Mouse (Mus musculus) embryo, embryonic 9.5 days (tissue): ENCODE measurements at regions not wholly inside any gene's neighbourhood (a gene's known extent, or its start where the extent isn't known, plus 50 kb on each side); places are given as distances from the start of the nearest gene placed in this dataset.
"Not testable (repeated sequence)": the region's sequence is repeated elsewhere in the genome, so short reads cannot be mapped to it uniquely, and the experiment has no call there.

Experiments used
- DNase-seq: peaks from one replicate; pipeline ENCODE4 v3.0.0-alpha.2; 2017; ENCODE audit errors: extremely low spot score

GRCm38 (mm10) chr5:97330074-97330473 lies 62.1 kb downstream of the Naa11 start:
- no peak for DNase-seq

DNA sequence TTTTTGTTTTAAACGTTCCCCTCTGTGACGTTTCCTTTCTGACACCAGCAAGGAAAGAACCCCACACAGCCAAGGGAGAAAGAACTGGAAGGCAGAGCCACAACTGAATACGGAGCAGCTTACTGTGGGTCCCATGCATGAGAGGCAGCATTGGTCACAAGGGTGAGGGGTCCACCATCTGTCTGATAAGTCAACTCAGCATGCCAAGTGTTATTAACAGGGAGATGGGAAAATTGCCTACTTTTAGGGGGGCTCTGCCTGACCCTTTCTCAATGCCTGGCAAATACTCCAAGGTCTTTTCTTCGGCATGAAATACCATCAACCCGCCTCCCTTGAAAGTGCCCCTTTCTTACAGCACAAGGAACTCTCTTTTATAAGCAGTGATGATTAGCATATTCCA lies 66.3 kb downstream of the Naa11 start:
- DNase-seq: no peak

GRCm38 (mm10) chr5:97323873-97324272 lies 68.3 kb downstream of the Naa11 start:
- DNase-seq: no peak

GRCm38 (mm10) chr5:97319816-97320487 lies 72.2 kb downstream of the Naa11 start:
- DNase-seq: no peak

DNA sequence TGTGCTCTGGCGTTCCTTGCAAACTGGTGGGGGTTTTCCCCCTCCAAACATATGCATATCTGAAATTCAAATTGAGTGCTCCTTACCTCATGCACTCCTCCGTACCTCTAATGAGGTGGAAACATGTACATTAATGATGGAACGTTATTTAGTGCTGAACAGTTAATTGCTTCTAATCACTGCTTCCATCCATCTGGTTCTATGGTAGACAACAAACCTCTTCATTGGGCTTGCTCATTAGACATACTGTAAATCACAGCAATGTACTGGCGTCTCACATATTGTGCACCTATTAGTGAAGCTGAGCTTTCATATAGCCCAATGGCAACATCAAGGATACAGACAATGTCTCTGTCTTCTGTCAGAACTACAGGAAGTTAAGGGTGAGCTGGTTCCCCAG lies 85.3 kb downstream of the Naa11 start:
- no peak for DNase-seq

GRCm38 (mm10) chr5:97304921-97305320 lies 87.3 kb downstream of the Naa11 start:
- DNase-seq: no peak

DNA sequence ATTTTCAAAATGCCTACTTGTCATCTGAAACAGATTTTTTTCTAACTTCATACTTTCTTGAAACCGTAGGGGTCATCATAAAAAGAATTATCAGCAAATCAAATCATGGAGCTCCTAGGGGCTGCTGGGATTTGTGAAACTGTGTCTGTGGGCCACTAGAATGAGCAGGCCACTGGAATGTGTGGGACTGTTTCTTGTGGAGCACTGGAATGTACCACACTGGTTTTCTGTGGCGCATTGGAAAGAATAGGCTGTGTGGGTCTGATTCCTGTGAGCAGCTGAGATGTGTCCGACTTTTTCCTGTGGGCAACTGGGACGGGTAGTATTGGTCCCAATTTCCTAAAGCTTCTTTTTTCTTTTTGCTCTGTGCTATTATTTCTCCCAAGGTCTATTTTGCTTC lies 90.6 kb downstream of the Naa11 start:
- DNase-seq: no peak

GRCm38 (mm10) chr5:97300861-97301260 lies 91.3 kb downstream of the Naa11 start:
- no peak for DNase-seq

GRCm38 (mm10) chr5:97300114-97300840 lies 91.9 kb downstream of the Naa11 start:
- no peak for DNase-seq

GRCm38 (mm10) chr5:97299631-97300030 lies 92.5 kb downstream of the Naa11 start:
- DNase-seq: no peak

DNA sequence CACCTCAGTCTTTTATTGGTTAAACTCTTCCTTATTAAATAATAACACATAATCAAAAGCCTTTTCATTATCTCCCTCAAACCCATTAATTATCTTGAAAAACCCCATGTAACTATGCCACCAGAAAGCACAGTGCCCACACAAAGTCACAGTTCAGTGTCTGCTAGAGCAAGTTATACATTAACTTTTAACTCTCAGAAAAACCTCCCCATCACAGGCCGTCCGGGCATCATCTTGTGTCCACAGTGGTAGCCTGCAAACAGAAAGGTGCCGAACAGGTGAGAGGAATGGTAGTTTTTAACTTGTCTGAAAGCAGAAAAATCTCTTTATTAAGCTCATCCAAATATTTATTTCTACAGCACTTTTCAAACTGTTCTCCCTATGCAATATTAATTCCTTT lies 96.0 kb downstream of the Naa11 start:
- DNase-seq: no peak

GRCm38 (mm10) chr5:97290166-97290681 lies 102.0 kb downstream of the Naa11 start:
- no peak for DNase-seq

- DNase-seq: no peak
Measured at GRCm38 (mm10) chr5:97289401-97290165, 102.6 kb downstream of the Naa11 start.

DNA sequence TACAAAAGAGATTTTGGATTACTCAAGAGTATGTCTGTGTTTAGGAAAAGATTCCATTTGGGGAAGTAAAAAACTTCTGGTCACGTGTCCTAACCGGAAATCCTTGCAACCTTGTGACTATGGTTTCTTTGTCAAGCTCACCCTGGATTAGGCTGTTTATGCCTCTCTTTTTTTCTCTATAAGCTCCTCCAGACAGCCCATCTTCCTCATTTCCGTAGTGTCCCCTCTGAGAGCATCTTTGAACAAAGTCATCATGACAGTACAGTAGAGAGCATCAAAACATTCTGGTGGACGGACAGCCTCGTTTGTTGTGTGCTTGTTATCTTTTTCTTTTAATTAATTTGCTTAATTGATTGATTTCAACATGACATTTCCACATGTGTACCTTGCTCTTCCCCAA lies 112.7 kb downstream of the Naa11 start:
- no peak for DNase-seq

DNA sequence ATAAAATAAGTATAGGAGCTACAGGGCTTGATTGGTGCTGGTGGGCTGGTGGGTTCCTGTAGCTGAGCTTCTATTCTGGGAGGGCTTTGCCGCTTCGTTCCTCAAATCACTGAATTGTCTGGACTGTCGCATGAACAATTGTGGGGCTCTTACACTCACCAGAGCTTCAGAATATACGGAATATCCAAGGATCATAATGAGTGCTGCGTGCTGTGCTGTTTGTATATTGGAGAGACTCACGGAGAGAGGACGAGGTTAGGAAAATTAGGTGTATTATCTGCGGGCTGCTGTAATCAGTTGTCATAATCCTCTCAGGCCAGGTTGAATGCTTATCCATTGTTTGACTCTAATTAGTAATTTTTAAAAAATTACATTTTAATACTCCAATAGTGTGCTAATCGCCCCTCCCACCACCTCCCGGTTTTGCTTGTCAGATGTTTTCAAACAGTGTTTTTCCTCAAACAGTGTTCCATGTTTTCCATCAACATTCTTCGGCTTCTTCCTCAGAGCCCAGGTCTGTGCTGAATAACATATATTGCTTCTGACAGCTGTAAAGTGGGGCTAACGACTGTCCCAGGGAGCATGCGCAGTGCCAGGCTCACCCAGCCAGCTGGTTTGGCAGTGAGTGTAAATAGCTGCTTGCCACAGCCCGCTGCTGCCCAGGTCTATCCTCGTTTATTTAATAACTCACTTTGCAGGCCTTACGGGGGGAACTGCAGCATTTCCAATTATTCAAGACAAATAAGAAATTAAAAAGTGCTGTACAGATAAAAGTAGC lies 114.2 kb downstream of the Naa11 start:
- DNase-seq: no peak

- no peak for DNase-seq
Measured at GRCm38 (mm10) chr5:97276724-97277123, 115.5 kb downstream of the Naa11 start.

GRCm38 (mm10) chr5:97264666-97265065 lies 127.5 kb downstream of the Naa11 start:
- not testable (repeated sequence) for DNase-seq

DNA sequence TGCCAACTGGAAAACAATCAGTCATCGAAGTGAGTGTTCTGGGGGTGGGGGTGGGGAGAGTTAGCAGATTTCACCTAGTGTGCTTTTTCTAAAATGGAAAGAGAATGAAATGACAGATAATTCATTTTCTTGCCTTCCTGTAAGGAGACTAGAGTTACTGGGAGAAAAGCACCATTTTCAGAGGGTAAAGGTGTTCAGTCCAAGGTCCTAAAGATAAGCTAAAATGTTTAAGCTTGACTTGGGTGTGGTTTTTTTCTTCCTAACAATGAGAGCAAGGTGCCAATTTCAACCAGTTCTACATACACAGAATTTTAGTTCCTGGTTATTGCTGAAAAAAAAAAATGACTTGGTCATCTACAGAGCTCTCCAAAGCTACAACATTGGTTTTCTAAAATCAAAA lies 135.1 kb downstream of the Naa11 start:
- DNase-seq: no peak

DNA sequence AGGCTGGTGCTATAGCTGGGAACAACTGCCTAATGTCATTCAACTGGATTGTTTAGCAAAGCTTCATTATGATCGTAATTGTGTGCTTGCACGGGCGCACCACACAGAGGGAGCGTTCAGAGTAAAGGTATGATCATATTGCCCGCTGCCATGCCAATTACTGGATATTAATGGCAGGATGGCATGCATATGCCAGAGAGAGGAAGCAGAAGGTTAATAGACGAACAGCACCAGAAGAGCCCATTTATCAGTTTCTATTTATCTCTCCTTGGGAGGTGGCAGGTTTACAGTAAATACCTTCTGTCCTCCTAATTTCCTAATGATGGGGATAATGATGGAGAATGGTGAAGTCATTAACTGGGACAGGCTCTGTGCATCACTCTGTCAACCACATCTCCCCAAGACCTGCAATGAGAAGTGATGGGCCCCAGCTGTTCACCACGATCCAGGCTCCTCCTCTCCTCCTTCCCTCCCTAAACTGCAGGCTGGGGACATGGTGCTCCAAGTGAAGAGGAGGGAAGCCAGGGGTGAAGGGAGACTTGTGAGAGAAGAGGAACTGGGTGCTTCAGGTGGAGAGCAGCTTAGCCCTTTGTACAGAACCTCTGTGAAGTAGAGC lies 135.6 kb downstream of the Naa11 start:
- DNase-seq: no peak

DNA sequence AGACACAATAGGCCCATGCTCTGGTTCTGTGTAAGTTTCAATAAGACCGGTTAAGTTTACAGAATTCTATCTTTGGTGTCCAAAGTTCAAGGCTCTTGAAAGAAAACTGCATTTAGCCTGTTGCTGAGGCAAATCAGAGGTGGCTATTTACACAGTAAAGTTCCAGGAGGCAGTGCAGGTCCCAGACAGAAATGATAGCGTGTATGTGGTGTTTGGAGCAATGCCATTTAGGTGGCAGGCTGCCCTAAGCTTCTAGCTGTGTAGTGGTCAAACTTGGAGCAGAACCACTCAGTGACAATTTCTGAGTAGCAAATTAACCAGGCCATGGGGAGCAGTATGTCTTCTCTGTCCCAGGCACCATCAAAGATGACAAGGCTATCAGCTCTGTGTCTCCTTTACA lies 125.5 kb upstream of the Paqr3 start:
- DNase-seq: no peak

DNA sequence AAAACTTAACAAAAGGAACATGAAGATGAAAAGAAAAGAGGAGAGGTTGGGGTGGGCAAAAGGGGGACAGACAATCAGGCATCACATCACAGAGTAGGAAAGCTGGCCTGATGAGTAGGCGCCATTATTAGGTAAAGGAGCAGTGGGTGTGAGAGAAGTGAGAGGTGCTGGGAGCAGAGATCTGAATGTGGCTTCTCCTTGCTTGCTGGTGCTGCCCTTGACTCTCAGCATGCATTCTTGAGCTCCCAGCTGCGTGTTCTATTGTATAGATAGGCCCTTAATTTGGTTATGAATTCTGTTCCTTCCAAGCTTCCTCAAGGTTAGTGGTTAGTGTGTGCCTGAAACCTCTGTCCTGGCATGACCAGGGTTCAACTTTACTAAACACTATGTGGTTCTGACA lies 115.0 kb upstream of the Paqr3 start:
- DNase-seq: no peak
